Mouse (Mus musculus) heart, postnatal 0 days (tissue): ENCODE measurements around the gene Meis2. TPM values are rescaled to one million over a fixed set of nuclear protein-coding genes. Genes with fewer than 3 reads are reported as not detected.

Source experiments
- ATAC-seq: fragments of 200-750 bp; cut with Nextera tagmentation; 2 replicates; pipeline ENCODE4 v1.8.0; 2017; ENCODE audit warnings: low read depth, moderate number of reproducible peaks, moderate library complexity; ENCODE audit not compliant: insufficient read depth
- DNase-seq: peaks from one replicate; pipeline ENCODE4 v3.0.0-alpha.2; 2016; ENCODE audit warnings: low spot score
- H3K27ac ChIP-seq: fragments of 300-500 bp; sonication (generic); 2 replicates; pipeline ENCODE4 v1.5.1; 2014; ENCODE audit warnings: low read depth, mild to moderate bottlenecking
- H3K27me3 ChIP-seq: fragments of 300-500 bp; sonication (generic); 2 replicates; pipeline ENCODE4 v1.6.1; 2014; ENCODE audit warnings: low read length, mixed read lengths; ENCODE audit not compliant: control insufficient read depth, insufficient read depth
- H3K36me3 ChIP-seq: fragments of 300-500 bp; sonication (generic); replicated peaks from 2 replicates; pipeline ENCODE4 v1.6.1; 2014; ENCODE audit warnings: low read length, mixed read lengths; ENCODE audit not compliant: control insufficient read depth, insufficient read depth
- H3K4me1 ChIP-seq: fragments of 300-500 bp; sonication (generic); 2 replicates; pipeline ENCODE4 v1.6.1; 2014; ENCODE audit warnings: antibody characterized with exemption; ENCODE audit not compliant: control insufficient read depth, insufficient read depth
- H3K4me2 ChIP-seq: fragments of 300-500 bp; sonication (generic); 2 replicates; pipeline ENCODE4 v1.6.1; 2014; ENCODE audit warnings: low read depth, mild to moderate bottlenecking, low read length, moderate library complexity
- H3K4me3 ChIP-seq: fragments of 300-500 bp; sonication (generic); 2 replicates; pipeline ENCODE4 v1.5.1; 2014; ENCODE audit warnings: low read depth, low read length
- H3K9ac ChIP-seq: fragments of 300-500 bp; sonication (generic); replicated peaks from 2 replicates; pipeline ENCODE4 v1.6.1; 2014; ENCODE audit warnings: low read depth, low read length, mixed read lengths
- H3K9me3 ChIP-seq: fragments of 300-500 bp; sonication (generic); replicated peaks from 2 replicates; pipeline ENCODE4 v1.6.1; 2016; ENCODE audit warnings: low read length; ENCODE audit not compliant: control insufficient read depth
- CTCF ChIP-seq: IDR thresholded peaks from 2 replicates; pipeline ENCODE4 v1.5.1; 2016; ENCODE audit warnings: antibody characterized with exemption, control low read depth, low read depth
- EP300 ChIP-seq: IDR thresholded peaks from 2 replicates; pipeline ENCODE4 v1.6.1; 2016; ENCODE audit warnings: antibody characterized with exemption, low read depth
- WGBS: fragments of 180-500 bp; shearing (Covaris S2); extraction: QIAGEN DNeasy Blood & Tissue Kit; methylation state at CpG from one replicate; pipeline ENCODE4 v1.1.7; 2014; 5-methylcytosine and 5-hydroxymethylcytosine counted together
- polyA plus RNA-seq: library from polyadenylated mRNA; unstranded; fragments of >200 nt; fragmentation: Nextera tagmentation; extraction: Ambion mirVana; gene quantifications from 2 replicates; pipeline ENCODE4 v1.2.1, GENCODE M21; 2015
- total RNA-seq: library from RNA; depleted of rRNA; stranded (reverse); fragments of >200 nt; gene quantifications from 2 replicates; pipeline ENCODE4 v1.2.3, GENCODE M21; 2014; ENCODE audit warnings: low replicate concordance

The Meis2 gene
- total and polyA plus RNA-seq, 2 experiments from 2014 or later: 15.4 to 42.2 TPM

- no peak for TF ChIP-seq EP300
- TF ChIP-seq CTCF: no peak
- no peak for ATAC-seq
- WGBS: 84% methylated on average over 2 of the region's 2 CpGs
Observed at GRCm38 (mm10) chr2:115996438-115996837, 69.2 kb downstream of the Meis2 start.

GRCm38 (mm10) chr2:115993877-115994276 lies 71.8 kb downstream of the Meis2 start:
- TF ChIP-seq CTCF: no peak
- TF ChIP-seq EP300: no peak
- H3K9me3 ChIP-seq: no peaks in the 10 kb centered on the region
- H3K27ac ChIP-seq: no peak overlapping the region

More at GRCm38 (mm10) chr2:115996438-115996837, 69.2 kb downstream of the Meis2 start:
- no peak for DNase-seq
- Histone ChIP-seq H3K9me3 (no peaks in the 10 kb centered on the region), H3K4me1 (no peaks in the 10 kb centered on the region), H3K36me3 (peaks cover 7% of the 10 kb centered on the region), H3K27me3 (no peaks in the 10 kb centered on the region), H3K27ac (no peak overlapping the region), H3K9ac (no peak overlapping the region), H3K4me3 (no peak overlapping the region), H3K4me2 (no peak overlapping the region)

GRCm38 (mm10) chr2:115989249-115989648 lies 76.4 kb downstream of the Meis2 start:
- Histone ChIP-seq H3K27ac (no peak overlapping the region), H3K27me3 (no peaks in the 10 kb centered on the region), H3K36me3 (no peaks in the 10 kb centered on the region), H3K4me2 (no peak overlapping the region), H3K9me3 (no peaks in the 10 kb centered on the region), H3K4me3 (no peak overlapping the region), H3K4me1 (no peaks in the 10 kb centered on the region), H3K9ac (no peak overlapping the region)
- ATAC-seq (no peak), DNase-seq (no peak)
- TF ChIP-seq CTCF (no peak), EP300 (no peak)
- WGBS: 89% methylated on average over 6 of the region's 6 CpGs

More at GRCm38 (mm10) chr2:115993877-115994276, 71.8 kb downstream of the Meis2 start:
- Histone ChIP-seq H3K9ac (no peak overlapping the region), H3K4me2 (no peak overlapping the region), H3K36me3 (no peaks in the 10 kb centered on the region; the same call in none of the 2 replicates), H3K4me1 (no peaks in the 10 kb centered on the region), H3K27me3 (no peaks in the 10 kb centered on the region), H3K4me3 (no peak overlapping the region)
- DNase-seq (no peak), ATAC-seq (no peak)
- WGBS: 87% methylated on average over 4 of the region's 4 CpGs

GRCm38 (mm10) chr2:115988448-115988847 lies 77.2 kb downstream of the Meis2 start:
- 89% methylated on average over 4 of the region's 4 CpGs for WGBS

GRCm38 (mm10) chr2:115984952-115985351 lies 80.7 kb downstream of the Meis2 start:
- Histone ChIP-seq H3K4me3 (no peak overlapping the region), H3K4me2 (no peak overlapping the region), H3K9ac (no peak overlapping the region), H3K27ac (no peak overlapping the region), H3K27me3 (no peaks in the 10 kb centered on the region), H3K36me3 (no peaks in the 10 kb centered on the region), H3K4me1 (no peaks in the 10 kb centered on the region), H3K9me3 (no peaks in the 10 kb centered on the region)
- DNase-seq: no peak
- no peak for ATAC-seq
- TF ChIP-seq CTCF (no peak), EP300 (no peak)
- 51% methylated on average over 9 of the region's 9 CpGs for WGBS

More at GRCm38 (mm10) chr2:115988448-115988847, 77.2 kb downstream of the Meis2 start:
- Histone ChIP-seq H3K27ac (no peak overlapping the region), H3K36me3 (no peaks in the 10 kb centered on the region), H3K4me1 (no peaks in the 10 kb centered on the region), H3K9ac (no peak overlapping the region), H3K4me3 (no peak overlapping the region), H3K27me3 (no peaks in the 10 kb centered on the region), H3K9me3 (no peaks in the 10 kb centered on the region), H3K4me2 (no peak overlapping the region)
- no peak for ATAC-seq
- DNase-seq: no peak
- TF ChIP-seq EP300 (no peak), CTCF (no peak)

GRCm38 (mm10) chr2:115984487-115984886 lies 81.2 kb downstream of the Meis2 start:
- no peaks in the 10 kb centered on the region for H3K4me1 ChIP-seq
- H3K4me2 ChIP-seq: no peak overlapping the region
- no peaks in the 10 kb centered on the region for H3K27me3 ChIP-seq
- H3K36me3 ChIP-seq: 0 out of 2 replicates have a peak, but pooled peaks cover 3% of the 10 kb centered on the region
- DNase-seq (no peak), ATAC-seq (no peak)
- 75% methylated on average over 4 of the region's 4 CpGs for WGBS
- H3K9me3 ChIP-seq: no peaks in the 10 kb centered on the region
- no peak overlapping the region for H3K9ac ChIP-seq
- no peak overlapping the region for H3K27ac ChIP-seq
- H3K4me3 ChIP-seq: no peak overlapping the region
- no peak for TF ChIP-seq CTCF
- TF ChIP-seq EP300: no peak
